13 mouse cellular contexts compared by ENCODE assay signal in genomic region chr15:25760304-25760703, GRCm38 (mm10).
DNase-seq lines count a peak whose midpoint lies in the region; ATAC-seq and TF ChIP-seq lines count a peak whose summit lies in the region.
"Had no signal": no experiment of that assay in that cellular context is flagged by ENCODE, and none has a peak within 500 bp of the region (broad histone marks: within the 10 kb centered on the region; RNA-seq: fewer than 3 reads in every experiment).

No protein-coding gene starts in this region.

- no peak overlapping the region for H3K4me2 ChIP-seq in lung, postnatal 0 days (replicated peaks; ENCODE audit: low read depth, low read length)
- H3K4me2 ChIP-seq: liver, embryonic 11.5 days had no signal

- peak overlapping the region; percentile 35; the same call in 1 of the 2 replicates for H3K4me3 ChIP-seq in hindbrain, embryonic 10.5 days
- H3K4me3 ChIP-seq in lung, postnatal 0 days (ENCODE audit: low read depth, low read length) = no peak overlapping the region
- H3K4me3 ChIP-seq: gastrocnemius, adult 2 months had no signal

- 75% methylated on average over 5 of the region's 5 CpGs for WGBS in hindbrain, embryonic 10.5 days
- WGBS in lung, postnatal 0 days = 57% methylated on average over 5 of the region's 5 CpGs

- H3K36me3 ChIP-seq in hindbrain, embryonic 10.5 days = peaks cover 7% of the 10 kb centered on the region
- 0 out of 2 replicates have a peak, but pooled peaks cover 7% of the 10 kb centered on the region for H3K36me3 ChIP-seq in lung, postnatal 0 days (ENCODE audit: insufficient read depth, low read length)

- no peak for TF ChIP-seq EP300 in lung, postnatal 0 days (IDR thresholded peaks at IDR 0.05)

- no peak for ATAC-seq in lung, postnatal 0 days

- no peaks in the 10 kb centered on the region for H3K9me3 ChIP-seq in hindbrain, embryonic 10.5 days
- H3K9me3 ChIP-seq in lung, postnatal 0 days (ENCODE audit: low read length) = no peaks in the 10 kb centered on the region

- H3K4me1 ChIP-seq in hindbrain, embryonic 10.5 days (replicated peaks) = peaks cover 94% of the 10 kb centered on the region
- H3K4me1 ChIP-seq in lung, postnatal 0 days (ENCODE audit: insufficient read depth, low read depth, low read length) = no peaks in the 10 kb centered on the region

- peak overlapping the region; percentile 85 for H3K27ac ChIP-seq in hindbrain, embryonic 10.5 days
- H3K27ac ChIP-seq in lung, postnatal 0 days (ENCODE audit: low read length) = no peak overlapping the region
- H3K27ac ChIP-seq: gastrocnemius, adult 2 months had no signal

- H3K27me3 ChIP-seq in hindbrain, embryonic 10.5 days (ENCODE audit: insufficient read depth, poor library complexity, severe bottlenecking) = peaks cover 5% of the 10 kb centered on the region; the same call in 1 of the 2 replicates
- H3K27me3 ChIP-seq in lung, postnatal 0 days (replicated peaks; ENCODE audit: insufficient read depth, low read length) = no peaks in the 10 kb centered on the region

- no peak overlapping the region for H3K9ac ChIP-seq in lung, postnatal 0 days (replicated peaks; ENCODE audit: low read depth)

- no peak for TF ChIP-seq CTCF in lung, postnatal 0 days (IDR thresholded peaks at IDR 0.05)

- peak; percentile 20 to 44 for DNase-seq in frontal cortex, postnatal 14 days (ENCODE audit: low spot score in 2 of 2)
- DNase-seq in frontal cortex, postnatal 25 days (ENCODE audit: low spot score in 2 of 2) = no peak
- DNase-seq in hindbrain, embryonic 10.5 days (ENCODE audit: low spot score) = no peak
- DNase-seq in lung, postnatal 0 days (ENCODE audit: low spot score) = peak; percentile 67
- DNase-seq in retina, postnatal 1 day = peak; percentile 65
- no peak for DNase-seq in cerebellum, postnatal 4 days (ENCODE audit: low spot score in 2 of 2)
- no peak for DNase-seq in ovary, adult 18-20 months (ENCODE audit: low spot score)
- no peak for DNase-seq in cerebellum, adult 18-20 months
- DNase-seq: embryo, embryonic 11 days; gastrocnemius, adult 2 months; kidney, adult 11 months; thymus, postnatal 4 days had no signal

Comparison
In these comparisons a context has a peak if more than half of its experiments do, and no peak if none do; other contexts are left out.
1. DNase-seq: peak in frontal cortex, postnatal 14 days (2 of 2), lung, postnatal 0 days (single experiment) and retina, postnatal 1 day (single experiment); none in frontal cortex, postnatal 25 days (0 of 2), hindbrain, embryonic 10.5 days (single experiment), cerebellum, postnatal 4 days (0 of 2), ovary, adult 18-20 months (single experiment) and cerebellum, adult 18-20 months (0 of 2).